Mouse (Mus musculus) C2C12 (cell line): ENCODE data around the gene Rassf8. TPM values are rescaled to one million over a fixed set of nuclear protein-coding genes. Genes with fewer than 3 reads are reported as not detected.

Experiments
- H3K27me3 ChIP-seq: one replicate; pipeline ENCODE4 v1.6.1; 2011; ENCODE audit not compliant: control insufficient read depth, insufficient read depth, insufficient read length
- H3K36me3 ChIP-seq: one replicate; pipeline ENCODE4 v1.6.1; 2011; ENCODE audit not compliant: control insufficient read depth, insufficient read depth
- H3K4me3 ChIP-seq: one replicate; pipeline ENCODE4 v1.5.1; 2011; ENCODE audit warnings: mild to moderate bottlenecking, control low read depth; ENCODE audit not compliant: poor library complexity, insufficient read depth, severe bottlenecking
- H3K79me2 ChIP-seq: one replicate; pipeline ENCODE4 v1.6.1; 2011; ENCODE audit not compliant: control insufficient read depth, insufficient read depth
- H3K79me3 ChIP-seq: one replicate; pipeline ENCODE4 v1.6.1; 2011; ENCODE audit warnings: low read depth, control low read depth
- H3ac ChIP-seq: one replicate; pipeline ENCODE3; 2011; ENCODE audit warnings: low read depth; ENCODE audit not compliant: control insufficient read depth, insufficient read length
- CEBPB ChIP-seq: IDR thresholded peaks from one replicate; pipeline ENCODE4 v1.6.1; 2011; ENCODE audit warnings: low read depth, mild to moderate bottlenecking, control low read depth, moderate library complexity
- CTCF ChIP-seq: IDR thresholded peaks from one replicate; pipeline ENCODE4 v1.5.1; 2011; ENCODE audit not compliant: control insufficient read depth, insufficient read depth, insufficient read length
- FOSL1 ChIP-seq: IDR thresholded peaks from one replicate; pipeline ENCODE4 v1.8.0; 2011; ENCODE audit warnings: mild to moderate bottlenecking, low read length; ENCODE audit not compliant: poor library complexity, insufficient read depth, severe bottlenecking
- MAX ChIP-seq: IDR thresholded peaks from one replicate; pipeline ENCODE4 v1.6.1; 2011; ENCODE audit warnings: mild to moderate bottlenecking, control low read depth
- MYOD1 ChIP-seq: IDR thresholded peaks from one replicate; pipeline ENCODE4 v1.6.1; 2011; ENCODE audit warnings: low read depth; ENCODE audit not compliant: control insufficient read depth, insufficient read length
- MYOG ChIP-seq: IDR thresholded peaks from one replicate; pipeline ENCODE4 v1.6.1; 2011; ENCODE audit not compliant: control insufficient read depth, insufficient read length; ENCODE audit errors: extremely low read depth
- USF1 ChIP-seq: IDR thresholded peaks from one replicate; pipeline ENCODE4 v1.6.1; 2011; ENCODE audit warnings: low read depth, mild to moderate bottlenecking, control low read depth, moderate library complexity
- polyA plus RNA-seq: library from polyadenylated mRNA; unstranded; fragments of >200 nt; fragmentation: generic; extraction: Trizol; gene quantifications from one replicate; pipeline ENCODE4 v1.2.1, GENCODE M21; 2012; ENCODE audit warnings: missing spikeins

Rassf8 gene
- polyA plus RNA-seq, 1 experiment: 7.3 TPM

- Histone ChIP-seq H3ac (no peak overlapping the region), H3K79me3 (no peaks in the 10 kb centered on the region), H3K27me3 (no peaks in the 10 kb centered on the region), H3K36me3 (no peaks in the 10 kb centered on the region), H3K79me2 (no peaks in the 10 kb centered on the region), H3K4me3 (no peak overlapping the region)
- no peak for TF ChIP-seq MAX
- TF ChIP-seq FOSL1: no peak
- TF ChIP-seq MYOG: no peak
- TF ChIP-seq MYOD1: no peak
- no peak for TF ChIP-seq CEBPB
- TF ChIP-seq CTCF: no peak
- no peak for TF ChIP-seq USF1
Measured at GRCm38 (mm10) chr6:145810015-145810414, 63.5 kb downstream of the Rassf8 start.

GRCm38 (mm10) chr6:145811174-145811573 is 64.6 kb downstream of the Rassf8 start:
- Histone ChIP-seq H3ac (no peak overlapping the region), H3K36me3 (no peaks in the 10 kb centered on the region), H3K27me3 (no peaks in the 10 kb centered on the region), H3K79me3 (no peaks in the 10 kb centered on the region), H3K4me3 (no peak overlapping the region), H3K79me2 (no peaks in the 10 kb centered on the region)
- TF ChIP-seq MYOD1 (no peak), CEBPB (no peak), USF1 (no peak)

- Histone ChIP-seq H3K27me3 (no peaks in the 10 kb centered on the region), H3K4me3 (no peak overlapping the region), H3K36me3 (peaks cover 7% of the 10 kb centered on the region), H3ac (no peak overlapping the region), H3K79me2 (no peaks in the 10 kb centered on the region), H3K79me3 (no peaks in the 10 kb centered on the region)
- TF ChIP-seq MAX (no peak), MYOG (no peak), USF1 (no peak)
Measured at GRCm38 (mm10) chr6:145815200-145815599, 68.7 kb downstream of the Rassf8 start.

GRCm38 (mm10) chr6:145819151-145819550 is 72.6 kb downstream of the Rassf8 start:
- Histone ChIP-seq H3K27me3 (no peaks in the 10 kb centered on the region), H3ac (no peak overlapping the region), H3K36me3 (peaks cover 7% of the 10 kb centered on the region), H3K79me3 (no peaks in the 10 kb centered on the region), H3K4me3 (no peak overlapping the region), H3K79me2 (no peaks in the 10 kb centered on the region)
- TF ChIP-seq MYOG (no peak), USF1 (no peak), CEBPB (no peak), MYOD1 (no peak), FOSL1 (no peak), CTCF (no peak), MAX (no peak)

GRCm38 (mm10) chr6:145822218-145822617 is 75.7 kb downstream of the Rassf8 start:
- Histone ChIP-seq H3ac (no peak overlapping the region), H3K36me3 (peaks cover 4% of the 10 kb centered on the region), H3K4me3 (no peak overlapping the region), H3K27me3 (no peaks in the 10 kb centered on the region), H3K79me3 (no peaks in the 10 kb centered on the region), H3K79me2 (no peaks in the 10 kb centered on the region)
- TF ChIP-seq CTCF: no peak
- no peak for TF ChIP-seq USF1
- no peak for TF ChIP-seq MAX
- no peak for TF ChIP-seq FOSL1
- no peak for TF ChIP-seq MYOD1
- no peak for TF ChIP-seq MYOG
- no peak for TF ChIP-seq CEBPB

- TF ChIP-seq MAX (no peak), MYOD1 (no peak), MYOG (no peak), USF1 (no peak), FOSL1 (no peak)
- no peaks in the 10 kb centered on the region for H3K36me3 ChIP-seq
- H3K27me3 ChIP-seq: no peaks in the 10 kb centered on the region
- no peaks in the 10 kb centered on the region for H3K79me3 ChIP-seq
- H3K4me3 ChIP-seq: no peak overlapping the region
- no peak overlapping the region for H3ac ChIP-seq
- H3K79me2 ChIP-seq: no peaks in the 10 kb centered on the region
Measured at GRCm38 (mm10) chr6:145823103-145823502, 76.6 kb downstream of the Rassf8 start.
